8 mouse cellular contexts compared by ENCODE assay signal in the genomic region with DNA sequence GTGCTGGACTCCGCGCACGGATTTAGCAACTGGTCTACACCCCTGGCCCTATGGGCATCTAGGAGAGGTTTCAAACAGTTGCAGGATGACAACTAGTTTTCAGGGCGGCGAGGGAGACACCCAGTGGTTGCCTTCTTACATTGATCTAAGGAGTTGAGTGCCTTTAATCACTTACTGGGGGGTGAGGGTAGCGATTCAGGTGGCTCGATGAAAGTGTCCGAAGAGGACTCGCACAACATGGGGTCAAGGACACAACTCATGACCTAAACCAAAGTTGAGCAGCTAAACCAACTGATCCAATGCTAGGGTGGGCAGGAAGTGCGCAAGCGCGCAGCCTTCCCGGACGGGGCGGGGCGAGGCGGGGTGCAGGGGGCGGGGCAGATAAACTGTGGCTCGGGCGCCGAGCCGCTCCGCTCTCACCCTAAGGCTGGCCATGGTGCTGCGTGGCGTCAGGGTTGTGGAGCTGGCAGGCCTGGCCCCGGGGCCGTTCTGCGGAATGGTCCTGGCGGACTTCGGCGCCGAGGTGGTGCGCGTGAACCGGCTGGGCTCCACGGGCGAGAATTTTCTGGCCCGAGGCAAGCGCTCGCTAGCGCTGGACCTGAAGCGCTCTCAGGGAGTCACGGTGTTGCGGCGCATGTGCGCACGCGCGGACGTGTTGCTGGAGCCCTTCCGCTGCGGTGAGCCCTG. TPM values are rescaled to one million over a fixed set of nuclear protein-coding genes. Genes with fewer than 3 reads are reported as not detected.
A peak's percentile ranks its signal among the peaks of the same experiment; 100 is the strongest.
DNase-seq lines count a peak whose midpoint lies in the region; ATAC-seq lines count a peak whose summit lies in the region.

Gene Amacr, plus strand, starts transcription at position 380 of the 687 bp plus-strand sequence.

- peak within 1 kb of the TSS; percentile 76 for H3K4me2 ChIP-seq in hindbrain, embryonic 15.5 days

- peak within 1 kb of the TSS; percentile 97 for H3K27ac ChIP-seq in hindbrain, embryonic 15.5 days (replicated peaks)

- H3K4me1 ChIP-seq in hindbrain, embryonic 15.5 days (replicated peaks), result peaks cover 14% of the 10 kb centered on the region

- peak within 1 kb of the TSS; percentile 84 for H3K4me3 ChIP-seq in hindbrain, embryonic 15.5 days

- H3K9me3 ChIP-seq in hindbrain, embryonic 15.5 days, result no peaks in the 10 kb centered on the region

- DNase-seq in T-cell, adult 2 months (ENCODE audit: low spot score), result peak; percentile 78
- peak; percentile 92 to 93 for DNase-seq in cerebellum, postnatal 36 days
- DNase-seq in frontal cortex, postnatal 36 days (ENCODE audit: low spot score in 2 of 2), result peak; percentile 89 to 93
- DNase-seq in left cerebral cortex, adult 11 months (ENCODE audit: low spot score), result peak; percentile 87
- peak; percentile 89 to 92 for DNase-seq in lung, postnatal 4 days
- DNase-seq in retina, postnatal 7 days (ENCODE audit: low read depth, low spot score), result peak; percentile 83
- peak; percentile 92 for DNase-seq in urinary bladder, adult 2 months (ENCODE audit: low spot score)

- H3K27me3 ChIP-seq in hindbrain, embryonic 15.5 days, result no peaks in the 10 kb centered on the region

- H3K36me3 ChIP-seq in hindbrain, embryonic 15.5 days, result no peaks in the 10 kb centered on the region

- H3K9ac ChIP-seq in hindbrain, embryonic 15.5 days, result peak within 1 kb of the TSS; percentile 76

- under 1% methylated on average over 52 of the region's 52 CpGs for WGBS in hindbrain, embryonic 15.5 days

- ATAC-seq in hindbrain, embryonic 15.5 days (ENCODE audit: low FRiP score, low read depth), result peak; percentile 100

RNA-seq across cellular contexts. Expression of gene Amacr, which starts in this region (rescaled TPM):
- polyA plus RNA-seq in hindbrain, embryonic 15.5 days (2015; fragmentation: Nextera tagmentation; extraction: Ambion mirVana), result 10.3 and 12.7 TPM in 2 replicates
- 11.4 and 14.4 TPM in 2 replicates for polyA plus RNA-seq in urinary bladder, adult 2 months (2012; rRNA removed)

Comparison
In these comparisons a context has a peak if more than half of its experiments do, and no peak if none do; other contexts are left out.
1. Peak in every context shown above with its lines: DNase-seq, ATAC-seq, H3K4me3 ChIP-seq and H3K27ac ChIP-seq.